Mouse (Mus musculus): ENCODE results near the gene Adam1a. TPM values are rescaled to one million over a fixed set of nuclear protein-coding genes. Genes with fewer than 3 reads are reported as not detected.

Gene Adam1a
- total and polyA plus RNA-seq, 3 experiments = 1.0 to 1.9 TPM; not detected in 1

DNA sequence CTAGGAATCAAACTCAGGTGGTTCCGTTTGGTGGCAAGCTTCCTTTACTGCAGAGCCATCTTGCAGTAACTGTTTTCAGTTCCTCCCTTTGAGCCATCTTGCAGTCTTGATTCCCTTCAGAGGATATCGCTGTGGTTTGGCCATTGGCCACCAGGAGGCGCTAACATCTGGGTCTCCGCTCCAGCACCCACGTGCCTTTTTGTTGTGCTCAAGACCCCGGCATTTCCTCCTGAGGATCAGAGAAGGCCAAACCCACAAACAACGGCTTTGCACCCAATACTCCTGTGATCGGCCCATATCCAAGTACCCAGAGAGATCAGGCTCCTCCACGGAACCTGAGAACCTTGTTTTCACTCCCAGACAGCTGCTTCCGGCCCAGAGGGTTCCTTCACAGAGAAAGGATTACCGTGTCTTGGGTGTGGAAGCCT, 19.2 kb upstream of the Adam1a start (continued):
- TF ChIP-seq MXI1 (IDR thresholded peaks at IDR 0.05; ENCODE audit: low read depth, low read length) = peak; percentile 98
- no peak for TF ChIP-seq CHD1 (IDR thresholded peaks at IDR 0.05; ENCODE audit: low read depth, low read length)

DNA sequence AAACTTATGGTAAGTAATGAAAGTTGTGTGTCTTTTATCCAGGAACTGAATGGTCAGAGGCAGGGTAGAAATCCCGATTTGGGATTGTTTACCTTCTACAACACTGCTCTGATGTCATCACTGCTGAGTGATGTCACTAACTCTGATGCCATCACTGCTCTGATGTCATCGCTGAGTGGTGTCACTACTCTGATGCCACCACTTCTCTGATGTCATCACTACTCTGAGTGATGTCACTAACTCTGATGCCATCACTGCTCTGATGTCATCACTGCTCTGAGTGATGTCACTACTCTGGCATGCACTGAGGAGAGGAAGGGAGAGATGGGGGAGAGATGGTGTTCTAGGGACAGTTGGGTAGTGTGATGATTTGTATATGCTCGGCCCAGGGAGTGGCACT, 17.2 kb upstream of the Adam1a start:
- DNase-seq (ENCODE audit: low read depth, low spot score) = no peak
- no peaks in the 10 kb centered on the region for H3K36me3 ChIP-seq (ENCODE audit: control insufficient read depth in 1 of 2, insufficient read depth in 2 of 2, low read length in 2 of 2)
- H3K79me2 ChIP-seq (ENCODE audit: control insufficient read depth, insufficient read depth, low read length, poor library complexity) = no peaks in the 10 kb centered on the region
- no peak overlapping the region for H3K4me3 ChIP-seq (ENCODE audit: control insufficient read depth in 1 of 2, insufficient read depth in 1 of 2, low read depth in 2 of 2, low read length in 2 of 2)
- TF ChIP-seq HCFC1 (IDR thresholded peaks at IDR 0.05; ENCODE audit: low read depth, low read length) (no peak), EP300 (IDR thresholded peaks at IDR 0.05; ENCODE audit: low read depth in 1 of 2, low read length in 2 of 2) (no peak), RAD21 (IDR thresholded peaks at IDR 0.05; ENCODE audit: low read depth, low read length) (no peak), CTCF (IDR thresholded peaks at IDR 0.05 in 2 of 3, conservative IDR thresholded peaks at IDR 0.05 in 1 of 3; ENCODE audit: control insufficient read depth in 1 of 3, insufficient read depth in 1 of 3, low read depth in 2 of 3, low read length in 3 of 3, poor library complexity in 1 of 3, severe bottlenecking in 1 of 3) (no peak), ELF1 (IDR thresholded peaks at IDR 0.05; ENCODE audit: low read depth, low read length) (no peak), KAT2A (conservative IDR thresholded peaks at IDR 0.05; ENCODE audit: low read depth, low read length) (no peak), NRF1 (IDR thresholded peaks at IDR 0.05; ENCODE audit: insufficient read depth, low read depth, low read length, poor library complexity, severe bottlenecking) (no peak), JUND (IDR thresholded peaks at IDR 0.05; ENCODE audit: low read depth, low read length) (no peak), MXI1 (IDR thresholded peaks at IDR 0.05; ENCODE audit: low read depth, low read length) (no peak), TBP (IDR thresholded peaks at IDR 0.05; ENCODE audit: low read depth, low read length) (no peak), ETS1 (IDR thresholded peaks at IDR 0.05; ENCODE audit: low read depth, low read length) (no peak), CHD2 (IDR thresholded peaks at IDR 0.05; ENCODE audit: low read length) (no peak), MYC (IDR thresholded peaks at IDR 0.05; ENCODE audit: low read depth, low read length) (no peak)
- no peak overlapping the region for H3K27ac ChIP-seq (ENCODE audit: control insufficient read depth, low read depth, low read length)
- H3K9ac ChIP-seq (ENCODE audit: control insufficient read depth, low read depth, low read length, poor library complexity, severe bottlenecking) = no peak overlapping the region
- no peaks in the 10 kb centered on the region for H3K9me3 ChIP-seq (replicated peaks; ENCODE audit: insufficient read depth, low read length)
- peaks cover 0 to 3% of the 10 kb centered on the region in 2 experiments; a peak in 1 of 4 replicates for H3K27me3 ChIP-seq (ENCODE audit: control insufficient read depth in 1 of 2, insufficient read depth in 2 of 2, low read length in 2 of 2)
- H3K4me1 ChIP-seq (ENCODE audit: control insufficient read depth in 1 of 2, insufficient read depth in 2 of 2, low read length in 2 of 2) = peaks cover 0 to 4% of the 10 kb centered on the region in 2 experiments; a peak in 1 of 4 replicates

DNA sequence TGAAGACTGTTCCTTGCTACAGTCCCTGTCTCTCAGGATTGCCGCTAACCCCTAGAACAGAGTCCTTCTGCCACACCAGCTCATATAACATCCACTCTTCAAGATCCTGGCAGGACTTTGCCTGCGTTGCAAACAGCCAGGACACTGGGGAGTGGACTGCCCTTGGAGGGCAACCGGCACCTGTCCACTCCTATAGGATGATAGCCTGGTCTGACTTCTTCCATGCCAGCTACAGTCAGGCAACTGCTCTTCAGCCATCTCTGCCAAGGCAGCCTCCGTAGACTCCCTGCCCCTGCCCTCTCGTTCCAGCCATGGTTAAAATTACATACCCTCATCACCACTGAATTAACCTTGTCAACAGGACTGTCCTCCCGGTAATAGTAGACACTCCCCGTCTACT, 3.9 kb upstream of the Adam1a start:
- no peaks in the 10 kb centered on the region for H3K27me3 ChIP-seq (ENCODE audit: control insufficient read depth in 1 of 2, insufficient read depth in 2 of 2, low read length in 2 of 2)
- H3K79me2 ChIP-seq (ENCODE audit: control insufficient read depth, insufficient read depth, low read length, poor library complexity) = peaks cover 17% of the 10 kb centered on the region
- H3K9ac ChIP-seq (ENCODE audit: control insufficient read depth, low read depth, low read length, poor library complexity, severe bottlenecking) = no peak overlapping the region
- TF ChIP-seq CHD2 (IDR thresholded peaks at IDR 0.05; ENCODE audit: low read length) (no peak), NRF1 (IDR thresholded peaks at IDR 0.05; ENCODE audit: insufficient read depth, low read depth, low read length, poor library complexity, severe bottlenecking) (no peak), GATA1 (IDR thresholded peaks at IDR 0.05; ENCODE audit: low read depth, low read length) (no peak), TCF12 (IDR thresholded peaks at IDR 0.05; ENCODE audit: low read depth, low read length) (no peak), ETS1 (IDR thresholded peaks at IDR 0.05; ENCODE audit: low read depth, low read length) (no peak), E2F4 (IDR thresholded peaks at IDR 0.05; ENCODE audit: borderline replicate concordance, low read depth, low read length) (no peak), MEF2A (IDR thresholded peaks at IDR 0.05; ENCODE audit: extremely low read depth, insufficient replicate concordance, low read depth, low read length, poor library complexity, severe bottlenecking) (no peak), KAT2A (conservative IDR thresholded peaks at IDR 0.05; ENCODE audit: low read depth, low read length) (no peak), RCOR1 (IDR thresholded peaks at IDR 0.05; ENCODE audit: low read depth, low read length) (no peak), USF1 (IDR thresholded peaks at IDR 0.05; ENCODE audit: low read depth, low read length) (no peak), GABPA (IDR thresholded peaks at IDR 0.05; ENCODE audit: low read depth, low read length) (no peak), CHD1 (IDR thresholded peaks at IDR 0.05; ENCODE audit: low read depth, low read length) (no peak), EP300 (IDR thresholded peaks at IDR 0.05; ENCODE audit: low read depth in 1 of 2, low read length in 2 of 2) (no peak), MAX (IDR thresholded peaks at IDR 0.05; ENCODE audit: low read length) (no peak), JUND (IDR thresholded peaks at IDR 0.05; ENCODE audit: low read depth, low read length) (no peak)
- no peak for DNase-seq (ENCODE audit: low read depth, low spot score)
- peaks cover 0 to 10% of the 10 kb centered on the region in 2 experiments; a peak in 2 of 4 replicates for H3K36me3 ChIP-seq (ENCODE audit: control insufficient read depth in 1 of 2, insufficient read depth in 2 of 2, low read length in 2 of 2)
- H3K4me1 ChIP-seq (ENCODE audit: control insufficient read depth in 1 of 2, insufficient read depth in 2 of 2, low read length in 2 of 2) = peaks cover 0 to 11% of the 10 kb centered on the region in 2 experiments; a peak in 3 of 4 replicates
- no peak overlapping the region for H3K27ac ChIP-seq (ENCODE audit: control insufficient read depth, low read depth, low read length)
- H3K4me3 ChIP-seq (ENCODE audit: control insufficient read depth in 1 of 2, insufficient read depth in 1 of 2, low read depth in 2 of 2, low read length in 2 of 2) = no peak overlapping the region
- H3K9me3 ChIP-seq (replicated peaks; ENCODE audit: insufficient read depth, low read length) = no peaks in the 10 kb centered on the region

Data from MEL (cell line).